Mouse (Mus musculus): ENCODE measurements around the gene Fcamr.

Gene Fcamr

DNA sequence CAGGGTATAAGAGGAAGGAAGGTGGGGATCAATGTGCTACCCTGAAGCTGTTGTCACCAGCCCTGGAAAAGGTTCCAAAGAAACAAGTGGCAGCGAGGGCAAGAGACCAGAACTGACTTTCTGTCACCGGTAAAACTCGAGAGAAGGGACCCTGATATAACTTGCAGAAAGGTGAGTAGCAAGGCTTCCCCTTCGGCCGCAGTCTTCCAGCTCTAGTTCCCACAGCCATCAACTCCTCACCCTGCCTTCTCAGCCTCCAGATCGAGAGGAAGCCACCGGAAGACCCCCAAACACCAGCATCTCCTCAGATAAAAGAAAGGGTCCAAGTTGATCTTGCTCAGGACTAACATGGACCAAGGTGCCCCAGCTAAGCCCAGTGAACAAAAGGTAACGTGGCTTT, at the start of gene Fcamr:
TSS of gene Fcamr (plus strand) at position 301 of the 400 bp plus-strand sequence.
- DNase-seq (ENCODE audit: low spot score) = no peak

DNA sequence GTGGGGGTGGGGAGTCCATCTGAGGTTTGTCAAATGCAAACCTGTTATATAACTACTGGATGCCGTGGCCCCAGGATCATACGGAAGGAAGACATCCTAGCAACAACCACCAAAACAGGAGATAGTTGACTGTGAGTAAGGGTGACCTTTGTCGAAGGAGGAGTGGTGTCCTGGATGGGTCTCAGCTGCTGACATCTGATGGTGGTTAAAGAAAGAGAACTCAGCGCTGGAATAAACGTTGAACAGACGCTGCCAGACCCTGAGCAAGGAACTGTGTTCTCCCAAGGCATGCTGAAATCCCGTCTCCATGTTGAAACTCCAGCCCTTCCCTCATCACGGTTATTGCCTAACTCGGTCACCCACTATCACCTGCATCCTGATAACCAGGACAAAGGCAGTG, 41.0 kb upstream of the Fcamr start:
- no peak for DNase-seq (ENCODE audit: low spot score)

DNA sequence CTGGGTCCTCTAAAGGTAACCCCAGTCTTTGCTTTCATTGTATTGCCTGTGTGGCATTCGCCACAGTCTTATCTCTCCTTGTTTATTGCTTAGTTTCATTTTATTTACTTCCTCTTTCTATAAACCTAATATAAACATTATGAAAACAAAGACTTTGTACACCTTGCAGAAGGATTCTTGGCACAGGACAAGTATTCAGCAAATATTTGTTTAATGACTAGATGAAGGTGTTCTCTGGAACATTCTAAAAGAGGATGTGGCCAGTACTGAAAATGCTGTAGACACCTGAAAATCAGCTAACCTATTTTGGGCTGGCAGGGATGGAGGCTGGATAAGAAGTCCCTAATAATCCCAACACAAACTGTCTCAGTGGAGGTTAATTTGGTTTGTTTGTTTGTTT, 39.1 kb upstream of the Fcamr start:
- DNase-seq (ENCODE audit: low spot score) = no peak

DNA sequence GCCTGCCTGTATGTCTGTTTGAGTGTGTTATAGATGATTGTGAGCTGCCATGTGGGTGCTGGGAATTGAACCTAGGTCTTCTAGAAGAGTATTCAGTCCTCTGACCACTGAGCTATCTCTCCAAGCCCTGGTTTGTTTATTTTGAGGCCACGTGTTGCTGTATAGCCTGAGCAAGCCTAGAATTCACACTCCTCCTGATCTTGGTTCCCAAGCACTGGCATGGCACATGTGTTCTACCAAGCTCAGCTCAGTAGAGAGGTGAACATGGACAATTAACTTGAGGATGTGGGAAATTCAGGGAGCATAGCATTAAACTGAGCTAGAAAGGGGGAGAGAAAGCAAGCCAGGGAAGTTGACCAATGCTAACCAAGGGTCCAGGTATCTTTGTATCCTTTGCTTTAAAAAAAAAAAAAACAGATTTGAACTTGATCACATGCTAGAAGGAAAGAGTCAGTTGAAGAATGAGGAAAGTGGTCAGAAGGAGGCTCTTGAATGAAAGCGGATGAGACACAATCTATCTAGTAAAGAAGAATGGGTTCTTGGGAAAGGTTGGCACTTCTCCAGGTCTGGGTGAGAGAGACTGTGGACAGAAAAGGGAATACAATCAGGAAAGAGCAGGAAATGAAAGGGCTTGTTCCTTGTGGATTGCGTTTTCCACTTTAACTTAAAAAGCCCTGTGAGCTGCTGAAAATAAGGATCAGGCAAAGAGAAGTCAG, 38.5 kb upstream of the Fcamr start:
- no peak for DNase-seq (ENCODE audit: low spot score)

DNA sequence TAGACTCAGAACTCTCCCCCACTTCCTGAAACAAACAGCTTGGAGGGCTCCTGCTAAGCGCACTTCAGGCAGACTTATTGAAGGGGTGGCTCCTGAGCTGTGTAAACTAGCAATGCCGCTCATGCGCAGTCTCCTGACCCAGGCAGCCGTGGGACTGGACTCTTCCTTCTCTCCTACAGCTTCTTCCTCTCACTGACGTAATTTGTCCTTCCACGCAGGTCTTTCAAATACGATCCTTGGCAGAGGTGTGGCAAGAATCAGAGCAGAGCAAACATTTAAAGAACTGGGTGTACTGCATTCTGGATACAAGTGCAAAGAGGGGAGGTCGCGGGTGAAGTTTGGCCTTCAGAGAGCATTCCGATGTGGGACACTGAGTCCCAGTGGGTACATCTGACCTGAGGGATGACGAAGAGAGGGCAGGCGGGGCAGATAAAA, 36.7 kb upstream of the Fcamr start:
- DNase-seq (ENCODE audit: low spot score) = no peak

DNA sequence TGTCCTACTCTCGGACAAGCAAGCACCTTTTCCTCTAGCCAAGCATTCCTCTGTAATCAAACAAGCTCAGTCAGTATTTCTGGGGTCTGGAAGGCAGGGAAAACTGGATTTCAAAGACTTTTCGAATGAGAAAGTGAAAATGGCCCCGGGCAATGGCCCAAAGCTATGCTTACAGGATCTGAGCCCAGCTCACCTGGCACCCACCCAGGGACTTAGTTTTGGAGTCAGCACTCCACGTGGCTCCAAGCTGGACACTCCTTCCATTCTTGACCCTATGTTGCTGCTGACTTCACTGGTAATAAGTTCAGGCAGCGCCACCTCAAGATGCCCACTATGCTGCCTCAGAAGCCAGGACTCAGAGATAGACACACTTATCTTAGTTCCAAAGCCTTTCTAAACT, 33.6 kb upstream of the Fcamr start:
- no peak for DNase-seq (ENCODE audit: low spot score)

DNA sequence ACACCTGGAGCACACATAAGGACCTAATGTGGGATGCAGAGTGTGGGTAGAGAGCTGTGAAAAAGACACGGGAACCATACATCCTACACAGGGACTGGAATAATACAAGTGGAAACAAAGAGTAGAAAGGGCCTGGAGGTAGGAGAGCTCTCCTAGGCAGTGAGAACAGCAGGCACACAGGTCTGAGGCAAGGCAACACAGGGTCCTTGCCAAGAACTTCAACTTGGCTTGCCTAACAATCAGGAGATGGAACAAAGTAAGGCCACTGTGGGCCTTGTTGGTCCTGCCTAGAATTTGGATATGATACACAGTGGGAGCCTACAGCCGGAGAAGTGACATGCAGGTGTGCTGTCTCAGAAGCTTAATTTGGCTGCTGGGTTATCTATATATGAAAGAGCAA, 30.8 kb upstream of the Fcamr start:
- DNase-seq (ENCODE audit: low spot score) = no peak

DNA sequence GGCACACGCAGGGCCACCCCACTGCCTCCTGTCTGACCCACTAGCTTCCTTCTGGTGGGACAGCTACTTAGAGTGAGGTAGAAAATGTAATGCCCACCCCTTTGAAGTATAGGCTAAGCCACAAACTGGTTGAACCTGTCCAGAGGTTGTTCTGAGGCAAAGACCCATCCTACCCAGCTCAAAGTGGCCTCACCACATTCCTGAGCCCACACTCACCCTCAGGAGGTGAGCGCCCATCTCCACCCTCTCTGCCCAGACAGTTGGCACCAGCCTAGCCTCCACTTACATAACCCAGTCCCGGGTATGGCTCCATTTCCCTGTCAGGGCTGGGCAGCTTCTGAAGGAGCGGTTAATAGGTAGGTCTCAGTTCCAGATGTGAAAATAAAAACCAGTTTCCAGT, 30.2 kb upstream of the Fcamr start:
- no peak for DNase-seq (ENCODE audit: low spot score)

DNA sequence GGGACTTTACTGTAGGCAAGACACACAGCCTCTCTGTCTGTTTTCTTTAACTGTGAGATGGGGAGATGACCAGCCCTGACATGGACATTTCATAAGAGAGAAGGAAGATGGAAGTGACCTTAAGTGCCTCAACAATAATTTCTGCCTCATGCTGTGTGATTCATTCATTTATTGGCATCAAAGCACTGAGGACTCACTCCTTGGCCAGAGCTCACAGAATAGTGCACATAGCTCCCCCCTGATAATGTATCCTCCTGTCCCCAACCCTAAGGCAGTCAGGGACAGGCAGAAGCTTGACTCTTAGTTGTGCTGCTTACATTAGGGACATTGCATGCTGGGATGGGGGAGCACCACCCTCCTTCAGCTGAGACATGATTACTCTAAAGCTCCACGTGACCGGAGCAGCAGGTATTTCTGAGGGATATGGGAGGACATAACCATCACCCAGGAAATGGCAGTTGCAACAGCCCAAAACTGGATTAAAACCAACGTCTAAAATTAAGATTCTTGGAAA, 29.7 kb upstream of the Fcamr start:
- DNase-seq (ENCODE audit: low spot score) = no peak

DNA sequence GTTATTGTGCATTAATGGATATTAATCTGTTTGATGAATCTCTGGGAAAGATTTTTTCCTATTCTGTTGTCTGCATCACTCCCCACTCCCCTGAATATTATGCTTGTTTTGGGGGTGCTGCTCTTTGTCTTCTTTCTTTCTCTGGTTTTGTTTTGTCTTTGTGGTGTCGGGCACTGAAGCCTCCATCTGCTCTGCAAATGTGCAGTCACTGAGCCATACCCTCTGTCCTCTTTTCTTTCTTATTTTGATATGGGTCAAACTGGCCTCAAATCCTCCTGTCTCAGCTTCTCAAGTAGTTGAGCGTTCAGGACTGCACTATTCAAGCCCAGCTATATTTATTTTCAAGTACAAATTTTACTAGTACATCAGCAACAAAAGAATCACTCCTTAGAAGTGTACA, 25.5 kb upstream of the Fcamr start:
- no peak for DNase-seq (ENCODE audit: low spot score)

DNA sequence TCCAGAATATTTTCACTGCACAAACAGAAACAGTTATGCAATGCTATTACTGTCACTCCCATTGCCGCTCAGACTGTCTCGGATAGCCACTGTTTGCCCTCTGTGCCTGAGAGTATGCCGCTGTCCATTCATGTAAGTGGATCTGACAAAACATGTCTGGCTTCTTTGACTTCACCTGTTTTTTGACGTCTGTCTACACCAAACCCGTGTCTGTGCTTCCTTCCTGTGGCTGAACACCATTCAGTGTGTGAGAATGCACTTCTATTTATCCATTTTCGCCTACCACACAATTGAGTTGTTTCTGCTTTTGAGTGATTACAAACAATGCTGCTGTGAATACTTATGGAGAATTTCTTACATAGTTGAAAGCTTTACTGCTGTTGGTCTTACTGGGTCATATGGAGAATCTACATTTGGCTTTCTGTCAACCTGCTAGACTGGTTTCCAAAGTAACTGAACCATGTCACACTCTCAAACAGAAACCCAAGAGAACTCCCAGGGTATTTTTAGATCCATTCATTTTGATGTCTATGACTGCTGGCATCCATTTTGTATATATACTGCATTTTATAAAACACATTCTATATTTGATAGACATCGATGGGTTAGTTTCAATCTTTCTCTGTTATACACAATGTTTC, 24.9 kb upstream of the Fcamr start:
- DNase-seq (ENCODE audit: low spot score) = no peak

DNA sequence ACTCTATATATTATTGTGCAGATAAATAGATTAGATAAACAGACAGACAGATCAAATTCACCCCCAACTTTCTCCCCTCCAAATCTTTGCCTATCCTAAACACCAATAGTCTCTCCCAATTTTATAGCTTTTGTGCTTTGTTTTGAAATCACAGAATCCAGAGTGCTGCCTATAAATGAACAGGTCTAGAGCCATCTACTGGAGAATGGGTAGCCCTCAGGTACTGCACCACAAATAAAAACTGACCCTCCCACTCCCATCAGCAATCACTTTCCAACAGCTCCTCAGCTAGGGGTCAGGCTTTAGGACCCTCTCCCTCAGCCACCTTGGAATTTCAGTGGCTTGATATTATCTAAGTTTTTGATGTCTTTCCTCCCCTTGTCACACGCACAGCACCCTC, 24.1 kb upstream of the Fcamr start:
- DNase-seq (ENCODE audit: low spot score) = no peak

DNA sequence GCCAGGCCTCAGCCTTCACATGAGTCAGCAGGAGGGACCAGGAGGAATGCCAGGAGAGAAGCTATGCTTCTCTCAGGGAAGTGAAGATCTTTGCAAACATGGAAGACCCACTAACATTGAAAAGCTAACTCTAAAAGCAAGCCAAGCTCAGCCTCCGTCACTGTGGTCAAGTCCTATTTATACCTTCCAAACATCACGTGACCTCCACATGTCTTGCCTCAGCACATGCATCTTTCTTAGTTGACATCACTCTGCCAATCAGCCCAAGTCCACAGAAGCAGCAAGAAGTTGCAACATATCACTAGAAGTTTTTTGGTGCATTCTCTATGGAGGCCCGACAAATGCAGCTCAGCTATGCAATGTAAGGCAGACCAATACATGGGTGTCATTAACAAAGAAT, 20.8 kb upstream of the Fcamr start:
- no peak for DNase-seq (ENCODE audit: low spot score)

DNA sequence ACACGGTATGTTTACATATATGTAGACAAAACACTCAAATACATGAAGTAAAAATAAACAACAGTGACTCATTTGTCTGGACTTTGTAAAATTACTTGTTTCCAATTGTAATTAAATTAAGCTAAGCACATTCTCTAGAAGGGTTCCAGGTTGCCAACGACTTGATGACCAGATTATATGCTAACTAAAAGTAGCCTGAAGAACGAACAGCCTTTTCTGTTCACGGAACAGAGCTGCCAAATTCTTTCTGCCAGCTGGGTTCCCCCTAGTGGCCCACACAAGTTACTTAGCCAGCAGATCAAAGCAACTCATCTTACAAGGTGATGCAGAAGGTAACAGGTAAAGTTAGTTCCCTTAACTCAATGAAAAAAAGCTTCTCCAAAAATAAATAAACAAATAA, 16.6 kb upstream of the Fcamr start:
- DNase-seq (ENCODE audit: low spot score) = no peak

DNA sequence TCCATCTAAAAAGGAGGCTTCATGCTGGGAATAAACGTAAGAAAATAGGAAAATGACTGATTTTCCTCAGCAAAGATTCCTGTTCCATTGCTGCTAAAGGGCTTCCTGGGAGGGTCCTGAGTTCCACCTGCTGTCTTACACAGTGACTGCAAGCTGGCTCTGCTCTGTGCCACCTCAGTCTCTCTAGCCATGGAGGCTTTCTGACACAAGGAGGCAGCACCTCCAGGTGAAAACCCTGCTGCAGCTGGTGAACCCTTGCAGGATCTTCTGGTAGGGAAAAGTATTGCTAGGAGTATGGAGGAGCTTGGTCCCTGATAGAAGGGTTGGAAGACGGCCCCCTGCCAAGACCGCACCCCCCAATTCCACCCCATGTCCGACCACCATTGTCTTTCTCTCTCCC, 13.7 kb upstream of the Fcamr start:
- DNase-seq (ENCODE audit: low spot score) = no peak

DNA sequence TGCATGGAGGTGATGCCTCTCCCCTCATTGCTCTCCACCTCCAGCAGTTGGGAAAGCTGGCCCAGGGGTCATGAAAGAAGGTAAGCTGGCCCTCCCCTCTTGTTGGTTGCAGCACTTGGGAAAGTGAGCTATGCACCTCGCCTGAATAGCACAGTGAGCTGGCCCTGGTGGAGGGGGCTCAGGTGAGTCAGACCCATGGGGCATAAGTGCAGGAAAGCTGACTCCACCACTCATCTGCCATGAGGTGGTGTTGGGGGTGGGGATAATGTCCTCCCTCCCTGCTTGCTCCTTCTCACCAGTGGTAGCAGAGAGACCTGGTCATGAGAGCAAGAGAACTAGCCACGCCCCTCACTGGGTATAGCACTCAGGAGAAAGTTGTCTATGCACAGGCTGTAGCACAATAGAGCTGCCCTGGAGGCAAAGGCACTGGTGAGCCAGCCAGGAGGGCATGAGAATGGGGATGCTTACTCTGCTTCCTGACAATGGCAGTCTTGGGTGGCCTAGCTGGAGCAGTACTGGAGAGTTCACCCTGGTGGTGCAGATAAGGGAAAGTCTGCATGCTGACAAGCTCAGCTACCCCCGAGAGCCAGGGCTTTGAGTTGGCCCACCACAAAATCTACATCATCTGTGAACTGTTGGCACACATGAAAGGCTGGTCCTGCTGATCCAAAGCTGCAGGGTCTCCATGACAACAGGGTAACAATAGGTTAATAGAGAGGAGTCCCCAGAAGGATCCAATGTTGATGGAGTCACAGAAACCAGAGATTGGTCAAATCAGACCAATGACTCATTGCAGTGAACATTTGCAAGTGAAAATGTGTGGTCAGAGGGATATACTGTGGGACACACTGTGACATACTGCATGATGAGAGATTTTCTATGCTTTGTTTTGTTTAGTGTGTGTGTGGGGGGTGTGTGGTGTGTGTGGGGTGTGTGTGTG, 10.9 kb upstream of the Fcamr start:
- no peak for DNase-seq (ENCODE audit: low spot score)

DNA sequence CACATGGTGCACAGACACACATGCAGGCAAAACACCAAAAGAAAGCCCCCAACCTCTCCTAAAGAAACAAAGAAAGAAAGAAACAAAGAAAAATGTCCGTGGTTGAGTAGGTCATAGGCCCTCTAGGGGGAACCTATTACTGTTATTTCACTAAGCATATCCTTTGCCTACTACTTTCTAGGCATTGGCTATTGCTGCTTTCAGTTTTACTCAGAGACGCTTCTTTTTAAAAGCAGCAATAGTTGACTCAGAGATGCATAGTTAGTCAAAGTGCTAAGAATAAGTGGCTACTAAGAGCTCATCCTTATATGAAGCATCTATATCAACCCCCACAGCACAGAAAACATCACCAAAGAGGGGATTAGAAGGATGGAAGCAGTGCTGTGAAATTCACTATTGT, 5.4 kb upstream of the Fcamr start:
- no peak for DNase-seq (ENCODE audit: low spot score)

DNA sequence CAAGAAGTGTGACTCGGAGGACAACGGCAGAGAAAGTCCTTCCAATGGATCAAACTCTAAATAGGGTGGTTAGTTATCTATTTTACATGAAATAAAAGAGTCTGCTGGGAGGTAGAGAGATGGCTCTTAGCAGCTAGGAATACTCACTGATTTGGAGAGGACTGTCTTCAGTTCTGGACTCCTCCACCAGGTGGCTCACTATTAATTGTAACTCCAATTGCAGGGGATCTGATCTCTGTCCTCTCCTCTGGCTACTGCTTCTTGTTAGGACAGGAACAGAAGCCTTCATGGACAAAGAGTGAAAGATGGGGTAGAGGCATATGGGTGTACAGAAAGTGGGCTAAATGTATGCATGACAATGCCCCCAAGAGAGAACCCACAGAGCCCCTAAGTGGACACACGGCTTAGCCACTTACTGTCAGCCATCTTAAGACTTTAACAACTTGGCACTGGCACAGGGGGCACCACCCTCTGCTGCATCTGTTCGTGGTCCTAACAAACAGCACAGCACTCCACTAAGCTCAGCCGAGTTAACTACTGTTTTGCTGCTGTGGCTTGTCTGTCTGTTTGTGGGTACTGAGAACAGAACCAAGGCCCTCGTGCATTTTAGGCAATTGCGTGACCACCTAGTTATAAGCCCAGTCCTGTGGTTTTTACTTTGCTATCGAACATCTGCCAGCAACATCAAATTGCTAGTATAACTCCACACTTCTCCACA, 3.6 kb upstream of the Fcamr start:
- peak; percentile 35 for DNase-seq (ENCODE audit: low spot score)

DNA sequence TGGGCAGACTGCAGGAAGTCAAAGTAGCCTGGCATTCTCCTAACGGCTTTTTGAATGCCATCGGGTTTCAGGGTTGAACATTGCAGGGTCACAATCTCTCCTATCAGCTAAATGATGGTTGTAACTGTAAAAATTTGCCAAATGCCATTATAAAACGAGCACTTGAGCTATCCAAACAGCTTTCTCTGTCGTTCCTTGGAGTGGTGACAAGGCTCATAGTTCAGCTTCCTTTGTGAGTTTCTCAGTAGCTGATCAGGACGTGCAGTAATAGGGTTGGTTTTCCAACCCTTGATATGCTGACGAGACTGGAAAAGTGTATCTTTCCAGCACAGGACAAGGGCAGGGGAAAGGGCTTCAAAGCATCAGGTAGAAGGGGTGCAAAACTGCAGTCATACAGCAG, 2.7 kb upstream of the Fcamr start:
- DNase-seq (ENCODE audit: low spot score) = no peak

DNA sequence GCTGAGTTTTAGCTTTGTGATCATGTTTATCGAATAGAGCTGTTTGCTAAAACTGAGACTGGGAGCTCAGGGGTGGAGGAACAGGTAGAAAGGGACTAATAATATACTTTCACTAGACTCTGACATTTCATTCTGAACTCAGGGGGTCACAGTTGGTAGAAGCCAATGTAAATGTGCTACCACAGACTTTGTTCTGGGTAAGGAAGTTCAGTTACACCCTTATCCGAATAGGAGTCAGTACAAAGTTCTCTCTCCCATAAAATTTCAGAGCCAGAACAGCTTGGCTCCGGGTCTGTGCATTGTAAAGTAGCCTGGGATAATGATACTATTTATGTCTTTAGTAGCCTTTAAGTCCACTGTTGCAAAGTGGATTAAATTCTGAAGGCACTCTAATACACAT, 2.2 kb upstream of the Fcamr start:
- no peak for DNase-seq (ENCODE audit: low spot score)

DNA sequence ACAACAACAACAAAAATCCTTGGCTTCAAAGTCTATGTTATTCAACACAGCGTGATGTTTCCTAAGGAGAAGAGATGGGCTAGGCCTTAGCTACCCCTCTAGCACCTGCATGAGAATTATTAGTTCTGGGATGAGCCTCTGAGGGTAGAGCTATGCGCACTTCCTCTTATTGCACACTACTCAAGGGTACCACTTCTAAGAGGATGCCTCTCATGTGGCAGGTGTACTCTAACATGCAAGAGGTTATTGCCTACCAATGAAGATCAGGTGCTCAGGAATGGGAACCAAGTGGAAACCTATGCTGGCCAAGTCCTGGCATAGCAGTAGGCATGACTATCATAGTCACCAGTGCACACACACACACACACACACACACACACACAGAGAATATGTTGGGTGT, 1.3 kb upstream of the Fcamr start:
- DNase-seq (ENCODE audit: low spot score) = no peak

DNA sequence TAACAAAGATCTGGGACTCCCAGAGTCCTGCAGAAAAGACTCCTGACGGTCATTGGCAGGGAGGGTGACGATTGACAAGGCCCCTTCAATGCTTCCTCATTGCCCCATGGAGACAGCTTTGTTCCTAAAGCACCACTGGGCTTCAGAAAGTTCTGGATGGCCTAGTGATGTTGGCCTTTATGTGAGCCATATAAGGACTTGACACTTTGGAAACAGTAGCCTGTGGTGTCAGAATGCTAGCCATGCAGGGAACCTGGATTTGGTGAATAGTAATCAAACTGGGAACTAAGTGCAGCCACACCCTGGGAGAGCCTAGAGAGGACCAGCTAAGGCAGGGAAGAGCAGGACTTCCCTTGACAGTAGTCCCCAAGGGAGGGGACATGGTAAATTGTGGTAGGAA, 809 bp downstream of the Fcamr start:
- DNase-seq (ENCODE audit: low spot score) = no peak
